Mouse (Mus musculus) NIH3T3 (cell line): ENCODE measurements around the gene Gm7075.
"Not testable (repeated sequence)": the region's sequence is repeated elsewhere in the genome, so short reads cannot be mapped to it uniquely, and the experiment has no call there.

Source experiments
- DNase-seq: peaks from one replicate; pipeline ENCODE4 v3.0.0-alpha.2; 2012; ENCODE audit warnings: low read depth

The Gm7075 gene

DNA sequence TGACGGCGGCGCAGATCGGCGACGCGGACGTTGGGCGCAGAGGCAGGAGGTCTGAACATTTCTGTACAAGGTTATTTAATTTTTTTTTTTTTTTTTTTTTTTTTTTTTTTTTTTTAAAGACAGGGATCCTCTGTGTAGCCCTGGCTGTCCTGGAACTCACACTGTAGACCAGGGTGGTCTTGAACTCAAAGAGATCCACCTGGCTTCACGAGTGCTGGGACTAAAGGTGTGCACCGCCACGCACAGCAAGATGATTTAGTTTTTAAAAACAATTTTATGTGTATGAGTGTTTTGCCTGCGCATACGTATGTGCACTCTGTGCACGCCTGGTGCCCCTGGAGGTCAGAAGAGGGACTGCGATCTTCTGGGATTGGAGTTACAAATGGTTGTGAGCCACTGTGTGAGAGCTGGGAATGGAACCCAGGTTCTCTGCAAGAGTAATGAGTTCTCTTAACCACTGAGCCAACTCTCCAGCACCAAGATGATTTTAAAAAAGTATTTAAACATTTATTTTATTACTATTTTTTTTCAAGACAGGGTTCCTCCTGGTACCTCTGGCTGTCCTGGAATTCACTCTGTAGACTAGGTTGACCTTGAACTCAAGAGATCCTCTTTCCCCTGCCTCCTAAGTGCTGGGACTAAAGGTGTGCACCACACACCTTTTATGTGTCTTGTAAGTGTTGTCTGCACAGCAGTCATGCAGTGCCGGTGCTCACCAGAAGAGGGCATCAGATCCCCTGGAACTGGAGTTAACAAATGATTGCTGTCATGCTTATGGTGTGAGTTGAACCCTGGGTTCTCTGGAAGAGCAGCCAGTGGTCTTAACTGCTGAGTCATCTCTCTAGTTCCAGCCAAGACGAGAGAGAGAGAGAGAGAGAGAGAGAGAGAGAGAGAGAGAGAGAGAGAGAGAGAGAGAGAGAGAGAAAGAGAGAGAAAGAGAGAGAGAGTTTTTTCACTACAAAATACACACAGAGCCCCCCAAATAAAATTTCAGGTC, at the start of gene Gm7075:
Gm7075 (minus strand) TSS at position 51 of the 997 bp plus-strand sequence.
- DNase-seq: peak; percentile 65

DNA sequence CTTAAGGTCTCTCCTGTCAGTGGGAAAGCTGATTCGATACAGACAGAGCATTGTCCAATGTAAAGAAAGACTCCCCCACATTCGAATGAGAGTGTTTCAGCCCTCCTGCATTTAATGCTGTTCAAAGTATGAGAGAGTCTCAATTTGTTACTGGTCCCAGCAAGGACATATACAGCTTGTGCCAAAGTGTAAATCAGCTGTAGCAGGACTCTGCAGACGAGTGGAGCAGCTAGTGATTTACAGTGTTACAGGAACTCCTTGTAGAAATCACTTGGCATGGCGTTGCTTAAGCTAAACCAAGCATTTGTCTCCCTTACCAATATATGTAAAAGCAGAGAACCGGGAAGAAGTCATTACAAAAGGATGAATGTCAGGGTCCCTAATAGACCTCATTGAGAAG, 39.3 kb upstream of the Gm7075 start:
- DNase-seq: no peak

DNA sequence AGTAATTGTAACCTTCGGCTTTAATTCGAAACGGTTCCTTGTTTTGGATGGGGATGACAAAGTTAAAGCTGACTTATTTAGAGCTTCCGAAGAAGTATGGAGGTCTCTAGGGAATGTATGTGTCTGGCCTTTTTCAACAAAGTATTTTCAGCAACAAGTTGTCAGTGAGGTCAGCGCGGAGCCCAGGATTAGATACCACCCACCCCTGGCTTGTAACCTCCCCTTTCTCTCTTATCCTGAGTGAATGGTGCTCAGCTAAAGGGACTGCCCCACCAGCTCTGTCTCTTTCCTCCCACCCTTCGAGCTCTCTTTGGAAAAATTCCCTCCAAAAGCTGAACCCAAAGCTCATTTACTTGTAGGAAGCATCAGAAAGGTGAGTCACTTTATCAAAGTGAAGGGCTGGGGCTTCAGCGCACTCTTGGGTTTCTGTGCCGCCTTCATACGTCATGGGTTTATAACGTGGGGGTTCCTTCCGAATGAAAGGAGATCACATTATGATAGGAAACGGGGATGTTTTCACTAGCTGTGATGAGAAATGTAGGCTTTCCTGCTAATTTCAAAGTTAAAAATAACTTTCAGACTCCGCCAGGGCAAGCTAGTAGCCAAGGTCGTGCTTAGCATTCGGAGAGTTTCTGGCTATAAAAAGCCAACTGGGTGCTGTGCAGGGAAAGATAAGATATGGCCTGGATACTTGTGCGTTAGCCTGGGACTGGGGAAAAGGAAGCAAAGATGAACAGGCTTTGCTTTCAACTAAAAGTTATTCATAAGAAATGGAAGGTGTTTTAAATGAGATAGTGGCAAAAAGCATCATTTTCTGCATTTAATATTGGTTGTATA, 35.9 kb upstream of the Gm7075 start:
- no peak for DNase-seq

DNA sequence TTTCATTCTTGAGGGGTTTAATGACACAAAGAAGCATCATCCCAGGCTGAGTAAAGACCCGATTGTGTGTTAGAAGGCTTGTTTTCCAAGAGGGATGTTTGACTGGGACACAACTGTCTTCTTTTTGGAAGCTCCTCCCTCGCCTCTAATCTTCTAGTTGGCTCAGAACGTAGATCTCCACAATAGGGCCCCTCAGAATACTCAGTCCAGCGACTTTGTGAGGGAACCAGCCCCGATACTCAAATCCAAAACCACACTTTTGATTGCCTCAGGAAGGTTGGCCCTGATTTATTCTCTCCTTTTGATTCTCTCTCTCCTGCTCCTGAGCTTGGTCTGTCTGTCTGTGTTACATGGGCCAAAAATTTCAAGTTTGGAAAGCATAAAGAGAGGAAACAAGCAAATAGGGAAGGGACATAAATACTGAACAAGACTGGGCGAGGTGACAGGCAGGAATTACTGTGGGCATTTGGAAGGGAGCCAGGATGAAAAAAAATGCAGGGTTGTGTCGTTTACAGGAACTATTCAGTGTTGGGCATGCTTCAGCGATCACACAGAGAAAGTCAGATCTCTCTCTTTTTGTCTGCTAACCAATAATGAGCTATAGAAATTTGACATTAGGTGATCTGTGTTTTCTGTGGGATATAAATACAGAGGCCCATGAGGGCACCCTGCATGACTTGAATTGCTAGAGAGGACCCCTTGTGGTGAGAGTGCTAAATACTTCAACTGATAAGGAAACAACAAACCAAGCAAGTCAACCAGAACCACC, 33.7 kb upstream of the Gm7075 start:
- DNase-seq: peak; percentile 15

- DNase-seq: no peak
Observed at GRCm38 (mm10) chr10:63453926-63454325, 32.3 kb upstream of the Gm7075 start.

DNA sequence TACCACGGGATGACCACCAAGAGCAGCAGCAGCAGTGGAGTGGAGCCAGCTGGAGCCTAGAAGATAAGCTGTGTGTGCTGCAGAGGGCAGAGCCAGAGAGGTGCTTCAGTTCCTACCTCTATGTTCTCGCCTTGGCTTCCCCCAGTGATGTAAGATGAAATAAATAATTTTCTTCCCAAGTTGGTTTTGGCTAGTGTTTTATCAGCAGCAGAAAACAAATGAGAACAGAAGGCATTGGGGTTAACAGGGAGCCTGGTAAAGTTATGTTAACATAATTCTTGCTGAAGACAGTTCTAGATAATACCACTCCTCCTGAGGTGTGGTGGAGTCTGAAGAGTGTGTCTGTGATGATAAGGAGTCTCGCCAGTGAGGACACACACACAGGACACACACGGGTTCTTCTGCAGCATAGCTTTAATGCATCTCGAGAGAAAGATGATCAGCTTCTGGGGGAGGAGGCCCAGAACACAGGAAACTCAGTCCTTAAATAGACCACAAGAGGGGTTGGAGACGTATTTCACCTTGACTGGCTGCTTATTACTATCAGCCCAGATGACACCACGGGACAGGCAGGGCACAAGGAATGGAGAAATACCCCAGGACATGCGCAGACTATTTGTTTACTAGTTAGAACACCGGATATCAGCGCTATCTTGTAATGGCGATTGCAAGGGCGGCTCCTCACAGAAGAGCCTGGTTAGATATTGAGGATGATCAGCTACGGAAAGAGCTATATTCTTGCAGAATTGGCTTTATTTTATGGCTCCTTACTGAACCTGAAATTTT, 23.2 kb upstream of the Gm7075 start:
- not testable (repeated sequence) for DNase-seq

GRCm38 (mm10) chr10:63439694-63440228, 18.2 kb upstream of the Gm7075 start:
- DNase-seq: no peak

DNA sequence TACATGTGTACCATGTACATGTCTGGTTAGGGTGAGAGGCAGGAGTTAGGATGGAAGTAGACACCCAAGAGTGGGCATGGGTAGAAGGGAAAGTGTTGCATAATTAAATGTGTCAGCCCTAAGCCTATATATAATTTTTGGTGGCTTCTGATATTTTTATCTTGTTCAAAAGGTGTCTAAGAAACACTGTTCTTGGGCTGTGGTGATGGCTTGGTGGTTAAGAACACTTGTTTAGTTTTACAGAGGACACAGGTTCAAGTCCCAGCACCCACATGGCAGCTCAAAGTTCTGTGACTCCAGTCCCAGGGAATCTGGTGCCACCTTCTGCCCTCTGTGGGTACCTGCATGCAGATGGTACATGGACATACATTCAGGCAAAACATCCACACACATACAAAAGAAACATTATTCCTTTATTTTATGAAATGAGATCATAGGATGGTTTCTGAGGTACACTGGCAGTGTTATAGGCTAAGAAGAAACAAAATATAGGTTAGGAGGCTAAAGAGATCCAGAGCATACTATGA, 17.2 kb upstream of the Gm7075 start:
- no peak for DNase-seq

DNA sequence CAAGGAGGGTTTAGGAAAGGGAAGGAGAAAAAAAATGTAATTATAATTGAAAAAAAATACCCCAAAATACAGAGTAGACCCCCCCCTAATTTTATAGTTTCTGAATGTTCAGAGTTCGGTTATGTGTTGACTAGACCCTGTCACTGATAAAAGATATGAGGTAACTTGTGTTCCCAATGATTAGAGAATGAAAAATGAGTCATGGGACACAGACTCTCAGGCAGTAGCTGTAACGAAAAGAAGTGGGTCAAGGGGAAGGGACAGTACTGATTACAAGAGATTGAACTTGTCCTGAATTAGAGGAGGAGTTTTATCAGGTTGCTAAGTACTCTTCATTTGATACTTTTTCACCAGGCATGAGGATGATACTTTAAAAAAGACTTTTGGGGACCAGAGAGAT, 11.3 kb upstream of the Gm7075 start:
- no peak for DNase-seq

DNA sequence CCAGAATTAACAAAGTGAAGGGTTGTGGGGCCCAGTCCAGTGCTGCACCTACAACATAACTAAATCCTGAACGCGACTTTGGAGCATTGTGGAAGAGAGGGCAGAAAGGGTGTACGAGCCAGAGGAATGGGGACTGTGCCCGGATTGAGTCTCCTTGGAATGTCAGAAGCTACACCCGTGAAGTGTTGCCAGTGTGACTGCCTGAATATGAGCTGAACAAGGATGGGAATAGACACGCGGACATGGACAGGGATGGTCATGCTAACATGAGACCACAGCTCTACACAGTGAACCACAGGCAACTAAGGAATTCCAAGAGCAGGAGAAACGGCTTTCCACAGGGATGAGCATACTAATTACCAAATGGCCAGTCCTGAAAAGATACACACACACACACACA, 10.5 kb upstream of the Gm7075 start:
- DNase-seq: no peak

DNA sequence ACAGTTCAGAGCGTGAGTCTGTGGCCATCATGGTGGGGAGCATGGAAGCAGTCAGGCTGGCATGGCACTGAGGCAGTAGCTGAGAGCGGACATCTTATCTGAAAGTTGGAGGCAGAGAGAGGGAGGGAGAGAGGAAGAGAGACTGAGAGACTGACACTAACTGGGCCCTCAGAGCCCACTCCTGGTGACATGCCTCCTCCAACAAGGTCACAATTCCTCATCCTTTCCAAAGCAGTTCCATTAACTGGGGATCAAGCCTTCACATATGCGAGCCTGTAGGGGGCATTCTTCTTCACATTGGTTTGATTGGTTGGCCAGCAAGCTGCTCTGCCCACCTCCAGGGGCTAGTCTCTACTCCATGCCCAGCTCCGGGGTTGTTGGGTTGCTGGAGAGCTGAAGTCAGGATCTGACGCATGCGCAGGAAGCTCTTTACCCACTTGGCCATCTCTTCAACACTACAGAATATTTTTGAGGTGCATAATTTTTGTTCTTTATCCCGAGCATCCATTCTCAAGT, 9.7 kb upstream of the Gm7075 start:
- DNase-seq: no peak

DNA sequence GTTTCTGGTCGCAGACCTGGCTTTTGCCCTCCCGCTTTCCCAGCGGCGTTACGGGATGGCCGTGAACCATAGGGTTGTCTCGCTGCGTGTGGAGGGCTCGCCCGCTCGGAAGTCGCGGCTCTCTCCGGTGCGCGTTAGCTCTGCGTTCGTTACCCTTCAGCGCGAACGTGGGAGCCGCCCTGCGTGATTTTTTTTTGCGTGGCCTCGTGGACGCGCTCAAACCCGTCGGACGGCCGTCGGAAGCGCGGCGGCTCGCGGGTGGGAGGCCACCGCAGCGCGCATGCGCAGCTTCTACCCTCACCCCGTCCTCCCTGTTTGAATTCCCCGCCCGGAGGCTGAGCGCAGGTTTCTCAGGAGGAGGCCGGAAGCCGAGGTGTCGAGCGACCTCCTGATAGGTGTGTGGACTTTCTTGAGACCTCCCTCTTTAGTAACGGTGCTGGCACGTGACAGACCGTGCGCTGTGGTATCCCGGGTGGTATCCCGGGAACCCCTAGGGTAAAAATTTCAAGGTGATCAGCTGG, 8.3 kb upstream of the Gm7075 start, which contains the start of gene Ctnna3:
Ctnna3 (plus strand) TSS at position 314 of the 521 bp plus-strand sequence.
- peak; percentile 96 for DNase-seq

GRCm38 (mm10) chr10:63429380-63429779, 7.8 kb upstream of the Gm7075 start:
- peak; percentile 99 for DNase-seq

GRCm38 (mm10) chr10:63429023-63429340, 7.4 kb upstream of the Gm7075 start:
- DNase-seq: no peak

DNA sequence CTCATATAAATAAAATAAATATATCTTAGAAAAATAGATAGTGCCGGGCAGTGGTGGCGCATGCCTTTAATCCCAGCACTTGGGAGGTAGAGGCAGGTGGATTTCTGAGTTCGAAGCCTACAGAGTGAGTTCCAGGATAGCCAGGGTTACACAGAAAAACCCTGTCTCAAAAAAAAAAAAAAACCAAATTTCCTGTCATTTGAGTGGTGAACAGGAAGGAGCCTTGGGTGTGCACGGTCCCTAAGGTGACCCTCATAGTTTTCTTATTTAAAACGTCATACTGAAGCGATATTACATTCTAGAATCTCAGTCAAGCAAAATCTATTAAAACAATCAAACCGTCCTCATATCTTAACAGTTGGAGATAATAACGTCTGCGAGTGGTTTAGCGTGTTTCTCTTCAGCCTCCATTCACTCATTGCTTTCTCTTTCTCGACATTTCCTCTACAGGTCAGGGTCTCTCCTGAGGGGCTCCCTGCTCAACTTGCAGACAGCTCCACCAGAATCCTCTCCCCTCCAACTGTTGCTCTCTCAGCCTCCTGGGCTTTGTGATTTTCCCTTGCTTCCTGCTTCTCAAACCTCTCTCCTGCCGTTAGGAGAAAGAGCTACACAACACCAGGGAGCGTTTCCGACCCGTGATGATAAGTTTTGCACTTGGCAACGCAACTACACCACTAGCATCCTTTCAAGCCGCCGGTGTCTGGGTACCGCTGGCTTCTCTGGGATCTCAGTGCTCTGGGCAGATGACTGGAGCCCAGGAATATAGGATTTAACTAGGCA, 6.8 kb upstream of the Gm7075 start:
- peak; percentile 65 for DNase-seq

DNA sequence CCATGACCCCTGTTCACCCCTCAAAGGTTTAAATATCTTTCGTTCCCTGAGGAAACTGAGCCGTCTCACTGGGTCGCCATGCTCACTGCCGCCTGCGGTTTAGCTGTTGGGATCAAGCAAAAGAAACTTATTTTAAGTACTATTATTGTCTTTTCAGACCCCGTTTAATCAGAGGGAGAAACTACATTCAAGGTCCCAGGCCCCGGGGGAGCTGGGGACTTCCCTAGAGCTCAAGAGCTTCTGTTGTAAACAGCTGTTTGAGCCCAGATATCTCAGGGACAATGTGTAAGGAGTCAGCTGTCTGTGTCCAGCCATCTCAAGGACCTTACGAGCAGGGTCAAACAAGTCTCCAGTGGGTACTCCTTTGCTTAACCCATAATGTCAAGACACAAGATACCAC, 5.6 kb upstream of the Gm7075 start:
- no peak for DNase-seq

GRCm38 (mm10) chr10:63424475-63424814, 2.9 kb upstream of the Gm7075 start:
- peak; percentile 68 for DNase-seq

DNA sequence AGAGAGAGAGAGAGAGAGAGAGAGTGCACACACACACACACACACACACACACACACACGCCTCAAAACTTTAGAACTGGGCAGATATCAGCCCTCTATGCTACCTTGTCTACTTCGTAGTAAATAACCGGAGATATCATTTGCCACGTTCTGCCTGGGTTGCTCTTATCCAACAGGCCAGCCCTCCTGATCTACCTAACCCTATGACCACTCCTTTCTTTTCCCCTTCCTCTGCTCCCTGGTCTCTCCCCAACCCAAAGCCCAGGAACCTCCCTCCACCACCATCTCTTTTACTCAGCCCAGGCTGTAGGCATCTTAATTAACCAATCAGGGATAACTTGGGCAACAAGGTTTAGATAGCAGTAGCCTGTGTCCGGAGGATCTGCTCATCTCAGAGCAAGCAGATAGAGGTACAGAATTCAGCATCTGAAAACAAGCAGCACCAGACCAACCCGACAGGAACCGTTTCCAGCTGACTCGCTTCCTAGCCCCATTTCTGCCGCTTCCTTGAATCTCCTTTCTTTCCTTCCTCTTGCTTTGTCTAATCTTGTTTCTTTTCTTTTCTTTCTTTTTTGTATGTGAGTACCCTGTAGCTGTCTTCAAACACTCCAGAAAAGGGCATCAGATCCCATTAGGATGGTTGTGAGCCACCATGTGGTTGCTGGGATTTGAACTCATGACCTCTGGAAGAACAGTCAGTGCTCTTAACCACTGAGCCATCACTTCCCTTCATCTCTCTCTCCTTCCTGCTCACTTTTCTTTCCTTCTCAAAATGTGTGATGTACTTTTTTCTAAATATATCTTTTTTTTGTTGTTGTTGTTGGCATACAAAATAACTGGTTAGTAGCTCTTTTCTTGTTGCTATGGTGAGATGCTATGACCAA, 2.2 kb upstream of the Gm7075 start:
- no peak for DNase-seq

- peak; percentile 16 for DNase-seq
Observed at GRCm38 (mm10) chr10:63422736-63422992, 1.1 kb upstream of the Gm7075 start.
